Mouse (Mus musculus): ENCODE results near the gene Ccdc40. TPM values are rescaled to one million over a fixed set of nuclear protein-coding genes. Genes with fewer than 3 reads are reported as not detected.
A peak's percentile ranks its signal among the peaks of the same experiment; 100 is the strongest.

Gene Ccdc40
- under 1 TPM; 0.40 to 0.66 TPM for total RNA-seq (2021)
- long read RNA-seq, experiment 1, partial matches to known transcripts: 0 of 1 reads
- long read RNA-seq, experiment 1, other reads (novel, unspliced or antisense): 0 of 1 reads
- long read RNA-seq, experiment 2: 0 reads

DNA sequence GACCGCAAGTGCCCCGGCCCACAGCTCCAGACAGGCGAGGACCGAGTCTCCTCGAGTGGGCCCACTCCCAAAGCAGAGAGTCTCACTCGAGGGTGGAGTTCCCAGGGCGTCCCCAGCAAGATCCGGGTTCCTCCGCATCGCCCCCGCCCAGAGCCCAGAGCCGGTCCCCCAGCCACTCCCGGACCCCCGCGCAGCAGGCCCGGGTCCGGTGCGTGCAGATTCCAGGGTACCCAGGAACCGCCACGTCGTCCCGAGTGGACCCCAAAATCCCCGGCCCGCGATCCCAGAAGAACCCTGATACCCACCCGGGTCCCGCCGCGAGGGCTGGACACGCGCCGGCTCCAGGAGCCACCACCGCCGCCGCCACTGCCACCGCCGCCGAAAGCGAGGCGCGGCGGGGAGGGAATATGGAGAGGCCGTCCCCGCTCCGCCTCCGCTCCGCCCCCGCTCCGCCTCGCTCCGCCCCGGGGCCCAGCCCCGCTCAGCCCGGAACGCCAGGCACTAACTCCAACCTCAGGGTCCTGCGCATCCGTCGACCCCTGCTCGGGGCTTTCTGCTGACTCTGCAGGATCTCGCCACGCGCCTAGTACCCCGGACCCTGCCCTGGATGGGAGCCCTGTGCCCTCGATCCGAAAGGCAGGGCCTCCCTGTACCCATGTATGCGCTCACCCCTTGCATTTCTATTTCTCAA lies at the start of gene Ccdc40, which contains the start of gene Tbc1d16:
TSS of gene Ccdc40 (plus strand) at position 482 of the 691 bp plus-strand sequence.
TSS of gene Tbc1d16 (minus strand) at position 409 of the 691 bp plus-strand sequence.
- DNase-seq: peak; percentile 82 to 89

DNA sequence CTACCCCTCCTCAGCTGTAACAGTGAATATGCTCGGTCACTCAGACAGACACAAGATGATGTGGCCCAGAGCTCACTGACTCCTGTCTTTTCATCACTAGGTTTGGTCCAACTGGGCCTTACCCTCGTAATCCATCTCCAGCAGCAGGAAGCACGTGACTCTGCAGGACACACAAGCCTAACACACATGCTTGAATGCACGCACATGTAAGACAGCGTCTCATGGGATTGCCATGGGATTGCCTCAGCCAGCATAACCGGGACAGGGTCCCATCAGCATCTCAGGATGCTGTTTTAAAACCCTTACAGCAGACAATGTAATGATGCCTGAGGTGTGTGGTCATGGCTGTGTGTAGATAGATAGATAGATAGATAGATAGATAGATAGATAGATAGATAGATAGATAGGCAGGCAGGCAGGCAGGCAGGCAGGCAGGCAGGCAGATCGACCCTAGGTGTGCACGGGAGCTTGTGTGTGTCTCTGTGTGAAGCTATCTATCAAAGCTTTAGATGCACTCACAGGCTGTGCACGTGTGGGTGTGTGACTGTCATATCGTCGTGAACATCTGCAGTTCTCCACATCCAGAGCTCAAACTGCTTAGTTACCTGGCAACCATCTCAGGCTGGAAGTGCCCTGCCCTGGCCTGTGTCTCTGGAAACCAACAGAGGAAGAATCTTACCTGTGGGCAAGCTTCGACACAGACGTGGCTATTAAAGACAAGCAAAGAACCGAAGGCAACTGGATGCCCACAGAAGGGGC lies 47.4 kb upstream of the Ccdc40 start:
- no peak for DNase-seq

DNA sequence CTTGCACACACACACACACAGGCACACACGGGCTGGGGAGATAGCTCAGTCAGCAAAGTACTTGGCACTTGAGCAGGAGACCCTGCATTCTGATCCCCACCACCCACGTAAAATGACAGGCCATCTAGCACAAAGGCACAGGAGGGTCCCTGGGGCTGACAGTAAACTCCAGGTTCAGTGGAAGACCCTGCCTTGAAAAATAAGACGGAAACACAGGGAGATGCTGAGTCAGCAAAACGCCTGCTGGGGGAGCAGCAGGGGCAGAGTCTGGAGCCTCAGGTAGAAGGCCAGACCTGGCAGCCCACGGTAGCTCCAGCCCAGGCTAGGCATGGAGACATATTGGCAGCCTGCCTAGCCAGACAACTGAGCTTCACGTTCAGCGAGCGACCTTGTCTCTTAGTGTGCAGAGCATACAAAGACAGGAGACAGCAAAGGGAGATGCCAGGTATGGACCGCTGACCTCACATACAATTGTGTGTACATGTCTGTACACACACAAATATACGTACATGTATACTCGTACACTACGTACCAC lies 46.4 kb upstream of the Ccdc40 start:
- no peak for DNase-seq

- no peak for DNase-seq
Observed at GRCm38 (mm10) chr11:119183684-119184310, 44.6 kb upstream of the Ccdc40 start.

- DNase-seq: peak; percentile 69 to 74
Observed at GRCm38 (mm10) chr11:119186381-119186780, 42.0 kb upstream of the Ccdc40 start.

DNA sequence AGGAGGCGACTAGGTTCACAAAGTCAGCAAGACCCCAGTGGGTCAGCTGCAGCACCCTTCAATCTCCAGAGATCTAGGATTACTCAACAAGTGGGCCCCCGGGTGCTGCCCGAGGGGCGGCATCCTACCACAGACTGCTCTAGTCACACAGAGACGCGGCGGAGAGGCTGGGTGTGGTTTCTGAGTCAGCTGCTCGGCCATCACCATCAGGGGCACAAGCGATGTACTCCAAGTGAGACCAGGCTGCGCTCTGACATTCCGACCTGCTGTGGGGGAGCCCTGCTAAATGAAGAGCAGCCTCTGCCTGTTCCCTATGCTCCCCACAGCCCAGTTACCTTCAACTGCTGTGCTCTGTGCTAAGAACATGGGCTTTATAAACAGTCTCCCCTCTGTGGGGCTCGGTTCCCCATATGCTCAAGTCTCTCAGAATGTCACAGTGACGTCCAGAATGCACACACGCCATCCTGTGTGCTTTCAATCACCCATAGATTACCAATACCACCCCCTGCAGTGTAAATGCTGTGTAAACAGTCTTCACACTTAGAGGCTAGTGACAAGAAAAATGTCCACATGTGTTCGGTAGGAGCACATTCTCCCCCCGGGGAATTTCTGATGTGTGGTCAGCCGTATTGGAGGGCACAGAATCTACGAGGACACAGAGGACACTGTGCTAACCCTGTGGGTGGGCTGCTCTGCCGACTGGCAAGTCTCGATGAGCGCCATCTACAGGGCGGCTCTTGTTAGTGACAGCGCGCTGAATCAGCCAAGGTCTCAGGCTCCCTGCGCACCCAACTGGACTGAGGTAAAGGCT lies 41.2 kb upstream of the Ccdc40 start:
- DNase-seq: peak; percentile 90

- DNase-seq: no peak
Observed at GRCm38 (mm10) chr11:119187800-119188197, 40.6 kb upstream of the Ccdc40 start.

GRCm38 (mm10) chr11:119188389-119188788 lies 40.0 kb upstream of the Ccdc40 start:
- peak; percentile 69 to 80 for DNase-seq

- DNase-seq: no peak
Observed at GRCm38 (mm10) chr11:119189319-119189718, 39.1 kb upstream of the Ccdc40 start.

DNA sequence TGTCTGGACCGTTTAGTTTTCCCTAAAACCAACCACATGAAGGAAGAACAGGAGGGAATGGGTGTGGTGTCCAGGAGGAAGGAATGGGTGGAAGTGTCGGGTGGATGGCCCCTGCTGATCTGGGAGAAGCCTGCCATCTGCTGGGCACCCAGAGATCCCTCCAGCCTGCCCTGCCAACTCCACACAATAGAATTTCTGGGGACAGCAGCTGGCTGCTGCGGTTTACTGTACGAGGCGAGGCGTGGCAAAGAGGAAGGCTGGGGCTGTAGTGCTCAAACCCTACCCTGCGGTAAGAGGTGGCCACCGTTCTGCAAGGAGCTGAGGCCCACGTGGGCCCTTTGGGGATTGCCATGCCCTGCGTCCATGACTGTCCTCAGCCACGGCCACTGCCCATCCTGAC lies 37.9 kb upstream of the Ccdc40 start:
- peak; percentile 85 to 90 for DNase-seq

- peak; percentile 67 to 81 for DNase-seq
Observed at GRCm38 (mm10) chr11:119191606-119192081, 36.7 kb upstream of the Ccdc40 start.

- no peak for DNase-seq
Observed at GRCm38 (mm10) chr11:119192176-119192575, 36.2 kb upstream of the Ccdc40 start.

DNA sequence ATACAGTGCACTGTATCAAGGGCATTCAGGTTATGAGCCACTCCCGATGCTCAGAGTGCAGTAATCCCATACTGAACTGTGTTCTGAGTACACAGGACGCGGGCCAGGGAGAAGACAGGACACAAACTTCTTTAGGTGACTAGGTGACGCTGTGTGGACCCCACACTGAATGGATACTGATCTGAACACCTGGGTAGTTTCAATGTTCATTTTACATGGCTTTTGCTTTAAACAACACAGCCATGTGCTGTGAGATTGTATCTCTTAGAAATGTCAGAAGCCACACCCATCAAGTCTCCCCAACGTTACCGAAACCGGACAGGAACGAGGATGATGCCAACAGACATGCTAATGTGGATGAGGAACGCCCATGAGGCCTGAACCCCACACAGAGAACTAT lies 35.8 kb upstream of the Ccdc40 start:
- no peak for DNase-seq

- DNase-seq: no peak
Observed at GRCm38 (mm10) chr11:119197618-119198563, 30.5 kb upstream of the Ccdc40 start.

- peak in 1 of 2 experiments; percentile 55 for DNase-seq
Observed at GRCm38 (mm10) chr11:119198564-119199232, 29.7 kb upstream of the Ccdc40 start.

DNA sequence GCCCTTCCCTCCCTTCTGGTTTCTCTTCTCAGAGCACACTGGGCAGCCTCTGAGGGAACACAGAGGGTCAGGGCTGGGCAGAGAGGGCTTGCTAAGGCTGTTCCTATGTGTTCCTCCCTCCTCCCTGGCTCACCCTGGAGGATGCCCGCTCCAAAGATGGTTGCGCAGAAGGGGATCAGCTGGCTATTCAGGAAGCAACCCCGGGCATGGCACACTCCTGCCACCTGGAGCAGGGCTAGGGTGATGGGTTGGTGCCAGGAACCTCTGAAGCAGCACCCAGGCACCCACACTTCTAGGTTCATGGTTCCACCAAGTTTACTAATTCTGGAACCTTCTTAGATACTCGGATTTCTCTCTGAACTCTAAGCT lies 29.2 kb upstream of the Ccdc40 start:
- DNase-seq: no peak

DNA sequence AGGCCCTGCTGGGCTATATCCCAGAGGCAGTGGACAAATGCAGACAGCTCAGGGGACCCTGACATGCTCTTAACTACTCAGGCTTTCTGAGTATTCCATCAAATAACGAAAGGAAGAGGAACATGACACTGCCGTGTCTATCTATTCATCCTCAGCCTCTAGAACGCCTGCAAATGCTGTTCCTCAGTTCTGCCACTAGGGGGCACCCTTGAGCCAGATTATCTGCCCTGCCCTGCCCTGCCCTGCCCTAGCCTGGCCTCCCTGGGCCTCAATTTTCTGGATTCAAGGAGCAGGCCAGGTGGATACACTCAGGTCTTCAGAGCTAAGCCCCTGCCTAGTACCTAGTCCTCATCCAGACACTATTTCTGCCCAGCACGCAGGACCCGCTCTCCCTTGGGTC lies 24.9 kb upstream of the Ccdc40 start:
- DNase-seq: peak in 1 of 2 experiments; percentile 64

- DNase-seq: no peak
Observed at GRCm38 (mm10) chr11:119205738-119206137, 22.6 kb upstream of the Ccdc40 start.

DNA sequence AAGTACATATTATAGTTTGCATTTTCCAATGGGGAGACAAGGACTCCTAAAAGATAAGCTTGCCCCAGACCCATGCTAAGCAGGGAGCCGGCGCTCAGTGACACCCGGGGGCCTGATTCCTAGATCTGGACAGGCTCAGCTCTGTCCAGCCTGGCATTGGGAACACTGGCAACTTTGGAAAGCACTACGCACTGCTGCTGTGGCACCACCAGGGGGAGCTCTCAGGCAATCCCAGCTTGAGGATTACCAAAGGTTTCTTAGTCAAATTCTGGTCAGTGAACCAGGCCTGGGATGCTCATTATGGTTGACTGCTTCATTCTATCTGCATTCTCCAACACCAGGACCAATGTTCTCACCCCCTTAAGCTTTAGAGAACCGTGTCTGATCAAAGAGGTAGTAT lies 21.8 kb upstream of the Ccdc40 start:
- peak; percentile 77 to 89 for DNase-seq

DNA sequence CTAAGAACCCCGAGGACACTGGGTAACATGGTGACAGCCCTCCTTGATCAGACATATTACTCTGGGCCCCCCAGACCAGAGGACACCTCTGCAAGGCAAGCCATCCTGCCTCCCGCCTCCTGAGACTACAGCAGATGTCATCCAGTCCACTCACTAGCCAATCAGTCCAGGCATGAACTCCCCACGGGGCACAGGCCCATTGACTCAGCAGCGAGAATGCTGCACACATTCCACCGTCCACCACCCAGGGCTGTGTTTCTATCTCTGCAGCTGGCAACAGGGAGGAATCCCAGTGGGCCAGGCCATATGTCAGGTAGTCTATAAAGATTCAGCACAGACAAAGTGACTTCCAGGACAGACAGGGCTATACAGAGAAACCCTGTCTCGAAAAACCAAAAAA lies 20.4 kb upstream of the Ccdc40 start:
- DNase-seq: no peak
